Mouse (Mus musculus): ENCODE data around the gene Fbn1. TPM values are rescaled to one million over a fixed set of nuclear protein-coding genes. Genes with fewer than 3 reads are reported as not detected.

Fbn1 gene
- polyA plus RNA-seq (2021; fragmentation: Nextera tagmentation): 0.23 and 0.35 TPM in 2 replicates
- long read RNA-seq, experiment 1, partial matches to known transcripts: 1 of 1 reads
- long read RNA-seq, experiment 1, other reads (novel, unspliced or antisense): 0 of 1 reads
- long read RNA-seq, experiment 2, partial matches to known transcripts: 0 of 1 reads
- long read RNA-seq, experiment 2, other reads (novel, unspliced or antisense): 1 of 1 reads

GRCm38 (mm10) chr2:125507893-125508292 lies at the start of gene Fbn1:
Gene Fbn1 (minus strand): TSS chr2:125507993.

GRCm38 (mm10) chr2:125505006-125505745 lies 2.6 kb downstream of the Fbn1 start, which contains the start of gene Gm9913:
Gene Gm9913 (plus strand): TSS chr2:125505089.

Other genes starting within 250 kb of the Fbn1 start
- not detected in 2 replicates for gene Gm9913, start 2.9 kb downstream of the Fbn1 start, polyA plus RNA-seq (2021; fragmentation: Nextera tagmentation)
- gene Cep152, start 117.1 kb upstream of the Fbn1 start, polyA plus RNA-seq (2021; fragmentation: Nextera tagmentation): 0.30 and 0.36 TPM in 2 replicates
- gene Eid1, start 165.1 kb upstream of the Fbn1 start, polyA plus RNA-seq (2021; fragmentation: Nextera tagmentation): 42.1 and 85.7 TPM in 2 replicates
- gene Shc4, start 216.2 kb upstream of the Fbn1 start, polyA plus RNA-seq (2021; fragmentation: Nextera tagmentation): 1.5 and 2.1 TPM in 2 replicates

All from left cerebral cortex, adult 6 months (tissue).